Mouse (Mus musculus): ENCODE measurements at regions not wholly inside any gene's neighbourhood (a gene's known extent, or its start where the extent isn't known, plus 50 kb on each side); places are given as distances from the start of the nearest gene placed in this dataset.
A peak's percentile ranks its signal among the peaks of the same experiment; 100 is the strongest.

GRCm38 (mm10) chr16:24183216-24183615, 194.6 kb upstream of the Bcl6 start:
- peak; percentile 70 for DNase-seq (ENCODE audit: low spot score)

GRCm38 (mm10) chr16:24181388-24181787, 192.7 kb upstream of the Bcl6 start:
- no peak for DNase-seq (ENCODE audit: low spot score)

- DNase-seq (ENCODE audit: low spot score) = no peak
Observed at GRCm38 (mm10) chr16:24180666-24181065, 192.0 kb upstream of the Bcl6 start.

- DNase-seq (ENCODE audit: low spot score) = peak; percentile 63
Observed at GRCm38 (mm10) chr16:24177564-24177963, 188.9 kb upstream of the Bcl6 start.

- DNase-seq (ENCODE audit: low spot score) = peak; percentile 51
Observed at GRCm38 (mm10) chr16:24177131-24177530, 188.5 kb upstream of the Bcl6 start.

GRCm38 (mm10) chr16:24176057-24176456, 187.4 kb upstream of the Bcl6 start:
- DNase-seq (ENCODE audit: low spot score) = no peak

GRCm38 (mm10) chr16:24175235-24175760, 186.6 kb upstream of the Bcl6 start:
- no peak for DNase-seq (ENCODE audit: low spot score)

GRCm38 (mm10) chr16:24174595-24174994, 185.9 kb upstream of the Bcl6 start:
- no peak for DNase-seq (ENCODE audit: low spot score)

GRCm38 (mm10) chr16:24173783-24174518, 185.3 kb upstream of the Bcl6 start:
- DNase-seq (ENCODE audit: low spot score) = no peak

GRCm38 (mm10) chr16:24172653-24173052, 184.0 kb upstream of the Bcl6 start:
- DNase-seq (ENCODE audit: low spot score) = no peak

GRCm38 (mm10) chr16:24172065-24172464, 183.4 kb upstream of the Bcl6 start:
- no peak for DNase-seq (ENCODE audit: low spot score)

GRCm38 (mm10) chr16:24171161-24171560, 182.5 kb upstream of the Bcl6 start:
- DNase-seq (ENCODE audit: low spot score) = no peak

- no peak for DNase-seq (ENCODE audit: low spot score)
Observed at GRCm38 (mm10) chr16:24166496-24166895, 177.8 kb upstream of the Bcl6 start.

GRCm38 (mm10) chr16:24165461-24166081, 176.9 kb upstream of the Bcl6 start:
- DNase-seq (ENCODE audit: low spot score) = peak; percentile 38

- DNase-seq (ENCODE audit: low spot score) = no peak
Observed at GRCm38 (mm10) chr16:24160705-24161285, 172.1 kb upstream of the Bcl6 start.

- DNase-seq (ENCODE audit: low spot score) = no peak
Observed at GRCm38 (mm10) chr16:24159336-24159735, 170.7 kb upstream of the Bcl6 start.

GRCm38 (mm10) chr16:24157753-24158152, 169.1 kb upstream of the Bcl6 start:
- DNase-seq (ENCODE audit: low spot score) = no peak

GRCm38 (mm10) chr16:24156729-24157430, 168.2 kb upstream of the Bcl6 start:
- DNase-seq (ENCODE audit: low spot score) = peak; percentile 83

GRCm38 (mm10) chr16:24154816-24155357, 166.2 kb upstream of the Bcl6 start:
- DNase-seq (ENCODE audit: low spot score) = no peak

- DNase-seq (ENCODE audit: low spot score) = no peak
Observed at GRCm38 (mm10) chr16:24153943-24154342, 165.3 kb upstream of the Bcl6 start.

GRCm38 (mm10) chr16:24151831-24152247, 163.2 kb upstream of the Bcl6 start:
- no peak for DNase-seq (ENCODE audit: low spot score)

Data from gastrocnemius, adult 18-20 months (tissue).